Mouse (Mus musculus) cerebellum, adult 2 months (tissue): ENCODE data around the gene Zfp672.

Source experiments
- CTCF ChIP-seq: fragments of 200-500 bp; IDR thresholded peaks from 2 replicates; pipeline ENCODE4 v1.5.1; 2011; ENCODE audit warnings: low read depth, mild to moderate bottlenecking, control low read depth, low read length, moderate library complexity, borderline replicate concordance; ENCODE audit not compliant: insufficient read depth
- POLR2A ChIP-seq: fragments of 200-500 bp; IDR thresholded peaks from 2 replicates; pipeline ENCODE4 v1.6.1; 2011; ENCODE audit warnings: low read length, control low read depth, borderline replicate concordance; ENCODE audit not compliant: insufficient read depth

DNA sequence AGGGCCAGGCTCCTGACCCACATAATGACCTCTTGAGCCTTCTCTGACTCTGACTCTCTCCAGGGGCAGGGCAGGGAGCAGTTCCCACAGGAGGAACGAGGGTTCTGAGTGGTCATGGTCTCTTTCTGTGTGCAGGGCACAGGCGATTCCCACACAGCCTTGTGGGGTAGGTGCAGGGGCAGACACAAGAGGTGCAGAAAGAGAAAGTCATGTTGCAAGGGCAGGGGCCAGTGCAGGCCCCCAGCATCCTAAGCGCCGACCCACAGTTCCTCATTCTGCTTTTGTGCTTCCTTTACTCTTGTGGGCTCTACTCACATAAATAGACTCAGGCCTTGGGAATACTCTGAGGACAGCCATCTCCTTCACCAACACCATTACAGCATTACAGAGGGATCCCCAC is 54.4 kb downstream of the Zfp672 start:
- TF ChIP-seq POLR2A (no peak), CTCF (no peak)
